Mouse (Mus musculus) midbrain, postnatal 0 days (tissue): ENCODE measurements at regions not wholly inside any gene's neighbourhood (a gene's known extent, or its start where the extent isn't known, plus 50 kb on each side); places are given as distances from the start of the nearest gene placed in this dataset.

Experiments used
- ATAC-seq: fragments of 200-750 bp; cut with Nextera tagmentation; 2 replicates; pipeline ENCODE4 v1.8.0; 2017; ENCODE audit warnings: moderate number of reproducible peaks, mild to moderate bottlenecking, moderate TSS enrichment, moderate library complexity; ENCODE audit not compliant: low FRiP score
- DNase-seq: peaks from one replicate; pipeline ENCODE4 v3.0.0-alpha.2; 2015; ENCODE audit warnings: low spot score
- H3K27ac ChIP-seq: fragments of 300-500 bp; sonication (generic); 2 replicates; pipeline ENCODE4 v1.5.1; 2014; ENCODE audit warnings: low read depth, mild to moderate bottlenecking, low read length, mixed read lengths
- H3K27me3 ChIP-seq: fragments of 300-500 bp; sonication (generic); 2 replicates; pipeline ENCODE4 v1.6.1; 2014; ENCODE audit warnings: low read length, control low read depth, mixed read lengths; ENCODE audit not compliant: insufficient read depth
- H3K36me3 ChIP-seq: fragments of 300-500 bp; sonication (generic); 2 replicates; pipeline ENCODE4 v1.6.1; 2014; ENCODE audit warnings: low read length, control low read depth, mixed read lengths; ENCODE audit not compliant: insufficient read depth
- H3K4me1 ChIP-seq: fragments of 300-500 bp; sonication (generic); 2 replicates; pipeline ENCODE4 v1.6.1; 2014; ENCODE audit warnings: mild to moderate bottlenecking, control low read depth, antibody characterized with exemption, low read length, mixed read lengths; ENCODE audit not compliant: insufficient read depth
- H3K4me2 ChIP-seq: fragments of 300-500 bp; sonication (generic); 2 replicates; pipeline ENCODE4 v1.6.1; 2014; ENCODE audit warnings: low read depth, mild to moderate bottlenecking, low read length, mixed read lengths; ENCODE audit not compliant: poor library complexity, severe bottlenecking
- H3K4me3 ChIP-seq: fragments of 300-500 bp; sonication (generic); 2 replicates; pipeline ENCODE4 v1.5.1; 2014; ENCODE audit warnings: low read depth, mild to moderate bottlenecking, low read length, moderate library complexity
- H3K9ac ChIP-seq: fragments of 300-500 bp; sonication (generic); replicated peaks from 2 replicates; pipeline ENCODE4 v1.6.1; 2014; ENCODE audit warnings: mild to moderate bottlenecking, low read length, moderate library complexity, mixed read lengths; ENCODE audit not compliant: poor library complexity, severe bottlenecking
- H3K9me3 ChIP-seq: fragments of 300-500 bp; sonication (generic); 2 replicates; pipeline ENCODE4 v1.6.1; 2016; ENCODE audit warnings: low read length, control low read depth
- CTCF ChIP-seq: IDR thresholded peaks from 2 replicates; pipeline ENCODE4 v1.5.1; 2016; ENCODE audit warnings: antibody characterized with exemption, mild to moderate bottlenecking
- WGBS: fragments of 180-500 bp; shearing (Covaris S2); extraction: QIAGEN DNeasy Blood & Tissue Kit; methylation state at CpG from one replicate; pipeline ENCODE4 v1.1.7; 2014; 5-methylcytosine and 5-hydroxymethylcytosine counted together

DNA sequence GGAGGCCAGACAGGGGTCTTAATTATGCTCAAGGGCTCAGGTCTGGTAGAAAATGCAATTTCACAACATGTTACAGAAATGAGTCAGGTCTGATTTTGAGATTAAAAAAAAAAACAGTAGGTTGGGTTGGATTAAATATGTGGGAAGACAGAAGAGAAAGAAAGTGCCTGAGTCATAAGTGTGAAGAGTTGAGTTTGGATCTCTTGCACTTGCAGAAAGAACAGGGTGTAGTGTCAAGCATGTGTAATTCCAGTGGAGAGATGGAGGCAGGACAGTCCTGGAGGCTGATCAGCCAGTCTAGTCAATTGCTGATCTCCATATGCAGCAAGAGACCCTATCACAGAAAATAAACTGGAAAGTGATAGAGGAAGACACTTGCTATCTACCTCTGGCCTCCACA is 76.2 kb upstream of the Fam92a start:
- Histone ChIP-seq H3K9me3 (no peaks in the 10 kb centered on the region), H3K4me3 (no peak overlapping the region), H3K4me2 (no peak overlapping the region), H3K4me1 (no peaks in the 10 kb centered on the region), H3K9ac (no peak overlapping the region), H3K27ac (no peak overlapping the region), H3K27me3 (no peaks in the 10 kb centered on the region), H3K36me3 (no peaks in the 10 kb centered on the region)
- no peak for TF ChIP-seq CTCF
- DNase-seq (no peak), ATAC-seq (no peak)

DNA sequence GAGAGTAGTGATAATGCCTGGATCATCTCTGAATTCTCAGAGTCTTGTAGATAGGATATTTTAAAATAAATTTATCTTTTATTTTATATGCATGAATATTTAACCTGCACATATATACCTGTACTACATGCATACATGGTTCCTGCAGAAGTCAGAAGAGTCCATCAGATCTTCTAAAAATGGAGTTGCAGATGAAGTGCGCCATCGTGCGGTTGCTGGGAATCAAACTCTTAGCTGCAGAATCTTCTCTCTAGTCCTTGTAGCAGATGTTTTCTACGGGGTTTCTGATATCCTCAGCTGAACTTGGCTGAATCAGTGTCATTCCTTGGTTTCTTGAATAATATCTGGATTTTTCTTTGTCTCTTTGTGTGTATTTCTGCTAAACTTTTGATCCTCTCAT is 74.8 kb upstream of the Fam92a start:
- WGBS, result 82% methylated on average over 4 of the region's 4 CpGs
- no peak overlapping the region for H3K4me3 ChIP-seq
- no peaks in the 10 kb centered on the region for H3K4me1 ChIP-seq
- H3K4me2 ChIP-seq, result no peak overlapping the region
- H3K36me3 ChIP-seq, result no peaks in the 10 kb centered on the region
- no peak for TF ChIP-seq CTCF
- H3K9me3 ChIP-seq, result no peaks in the 10 kb centered on the region
- H3K27me3 ChIP-seq, result no peaks in the 10 kb centered on the region
- DNase-seq, result no peak
- no peak overlapping the region for H3K9ac ChIP-seq
- no peak overlapping the region for H3K27ac ChIP-seq
- no peak for ATAC-seq

DNA sequence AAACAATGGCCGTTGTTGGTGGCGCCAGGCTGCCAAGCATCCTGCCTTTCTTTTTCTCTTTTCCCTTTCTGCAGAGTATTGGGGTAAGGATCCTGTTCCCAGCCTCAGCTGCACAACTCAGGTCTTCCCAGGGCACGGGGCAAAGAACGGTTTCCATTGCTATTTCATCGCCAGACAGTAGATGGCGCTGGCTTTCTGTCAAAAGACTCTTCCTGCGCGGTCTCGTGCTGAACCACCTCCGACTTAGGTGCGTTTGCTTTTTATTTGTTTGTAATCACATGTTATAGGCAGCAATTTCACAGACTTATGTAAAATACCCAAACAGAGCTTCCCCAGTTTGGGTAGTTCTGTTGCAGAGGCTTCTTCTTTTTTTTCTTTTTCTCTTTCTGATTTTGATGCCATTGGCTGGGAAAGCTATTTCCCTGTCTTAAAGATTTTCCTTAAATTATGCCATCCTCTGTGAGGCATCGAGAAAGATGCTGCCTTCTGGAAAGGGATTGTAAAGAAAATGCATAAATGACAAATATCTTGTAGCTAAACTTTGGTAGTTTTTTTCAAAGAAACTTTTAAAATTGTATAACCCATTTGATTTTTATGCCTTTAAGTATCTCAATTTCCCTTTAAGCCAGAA is 69.2 kb upstream of the Fam92a start:
- no peak overlapping the region for H3K9ac ChIP-seq
- 2% methylated on average over 12 of the region's 12 CpGs for WGBS
- no peaks in the 10 kb centered on the region for H3K4me1 ChIP-seq

DNA sequence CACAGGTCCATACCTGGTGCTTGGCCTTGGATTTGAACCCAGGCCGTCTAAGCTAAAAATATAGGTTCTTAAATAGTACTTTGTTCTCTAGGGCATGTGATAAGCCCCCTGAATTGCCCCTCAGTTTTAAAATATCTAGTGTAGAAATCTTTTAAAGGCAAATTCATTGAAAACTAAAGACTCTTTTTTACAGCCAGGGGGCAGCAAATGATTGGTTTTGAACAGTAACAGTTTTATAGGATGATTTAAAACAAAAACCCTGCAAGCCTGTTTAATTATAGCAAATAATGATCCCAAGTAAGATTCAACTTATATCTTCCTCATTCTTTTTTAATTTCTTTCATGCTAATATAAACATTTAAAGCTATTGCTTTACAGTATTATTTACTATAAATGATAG is 58.9 kb upstream of the Fam92a start:
- Histone ChIP-seq H3K27ac (no peak overlapping the region), H3K4me1 (no peaks in the 10 kb centered on the region), H3K9me3 (no peaks in the 10 kb centered on the region), H3K4me3 (no peak overlapping the region), H3K36me3 (no peaks in the 10 kb centered on the region), H3K4me2 (no peak overlapping the region), H3K9ac (no peak overlapping the region), H3K27me3 (no peaks in the 10 kb centered on the region)
- peak; percentile 73 for TF ChIP-seq CTCF
- DNase-seq, result peak; percentile 66
- 70% methylated on average over 1 of the region's 1 CpGs for WGBS
- no peak for ATAC-seq

More for the DNA sequence above, 69.2 kb upstream of the Fam92a start:
- TF ChIP-seq CTCF, result peak; percentile 97
- Histone ChIP-seq H3K36me3 (no peaks in the 10 kb centered on the region), H3K27ac (no peak overlapping the region), H3K27me3 (no peaks in the 10 kb centered on the region), H3K4me3 (peak overlapping the region; percentile 14; the same call in 1 of the 2 replicates), H3K4me2 (peak overlapping the region; percentile 33), H3K9me3 (no peaks in the 10 kb centered on the region)
- ATAC-seq (peak; percentile 77; the same call in 1 of the 2 replicates), DNase-seq (peak; percentile 85)
